Mouse (Mus musculus) heart, embryonic 10.5 days (tissue): ENCODE data around the gene Ahdc1. TPM values are rescaled to one million over a fixed set of nuclear protein-coding genes. Genes with fewer than 3 reads are reported as not detected.
"Not testable (repeated sequence)": the region's sequence is repeated elsewhere in the genome, so short reads cannot be mapped to it uniquely, and the experiment has no call there.

Source experiments
- DNase-seq: peaks from one replicate; pipeline ENCODE4 v3.0.0-alpha.2; 2017; ENCODE audit warnings: low spot score
- H3K27ac ChIP-seq: fragments of 300-500 bp; sonication (generic); 2 replicates; pipeline ENCODE4 v1.5.1; 2016; ENCODE audit warnings: mild to moderate bottlenecking
- H3K27me3 ChIP-seq: fragments of 300-500 bp; sonication (generic); 2 replicates; pipeline ENCODE4 v1.6.1; 2016; ENCODE audit warnings: mild to moderate bottlenecking; ENCODE audit not compliant: poor library complexity, insufficient read depth, severe bottlenecking
- H3K36me3 ChIP-seq: fragments of 300-500 bp; sonication (generic); 2 replicates; pipeline ENCODE4 v1.6.1; 2016; ENCODE audit warnings: mild to moderate bottlenecking, moderate library complexity
- H3K4me1 ChIP-seq: fragments of 300-500 bp; sonication (generic); 2 replicates; pipeline ENCODE4 v1.6.1; 2016; ENCODE audit warnings: mild to moderate bottlenecking
- H3K4me3 ChIP-seq: fragments of 300-500 bp; sonication (generic); 2 replicates; pipeline ENCODE4 v1.5.1; 2016; ENCODE audit warnings: mild to moderate bottlenecking, moderate library complexity
- H3K9me3 ChIP-seq: fragments of 300-500 bp; sonication (generic); 2 replicates; pipeline ENCODE4 v1.6.1; 2016; ENCODE audit warnings: mild to moderate bottlenecking, moderate library complexity
- WGBS: fragments of 180-500 bp; shearing (Covaris S2); methylation state at CpG from one replicate; pipeline ENCODE4 v1.1.7; 2016; 5-methylcytosine and 5-hydroxymethylcytosine counted together
- polyA plus RNA-seq: library from polyadenylated mRNA; unstranded; fragments of >200 nt; fragmentation: Nextera tagmentation; extraction: Ambion mirVana; gene quantifications from 2 replicates; pipeline ENCODE4 v1.2.1, GENCODE M21; 2016

The Ahdc1 gene
- polyA plus RNA-seq, 1 experiment from 2014 or later: 12.2 TPM

DNA sequence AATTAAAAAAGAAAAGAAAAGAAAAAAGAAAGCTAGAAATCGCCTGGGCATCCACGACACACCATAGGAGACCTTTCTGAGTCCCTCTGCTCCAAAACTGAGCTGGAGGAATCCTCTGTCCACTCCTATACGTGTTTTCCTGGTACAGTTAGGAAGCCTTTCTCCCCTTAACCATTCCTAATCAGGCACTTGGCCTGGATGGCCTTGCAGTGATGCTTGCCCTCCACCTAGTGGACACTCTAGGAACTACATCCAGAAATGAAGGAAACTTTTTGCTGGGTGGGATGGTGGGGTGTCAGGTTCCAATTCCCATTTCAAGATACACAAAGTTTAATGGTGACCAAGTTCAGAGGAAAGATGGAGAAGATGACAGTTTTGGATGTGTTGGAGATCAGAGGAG lies 5.8 kb upstream of the Ahdc1 start:
- Histone ChIP-seq H3K36me3 (no peaks in the 10 kb centered on the region), H3K4me1 (peaks cover 45% of the 10 kb centered on the region), H3K9me3 (no peaks in the 10 kb centered on the region), H3K4me3 (no peak overlapping the region), H3K27me3 (peaks cover 7% of the 10 kb centered on the region; the same call in 1 of the 2 replicates), H3K27ac (no peak overlapping the region)
- WGBS: 7% methylated on average over 3 of the region's 3 CpGs
- DNase-seq: no peak

GRCm38 (mm10) chr4:133005885-133006451 lies 5.1 kb upstream of the Ahdc1 start:
- H3K27me3 ChIP-seq, H3K4me3 ChIP-seq, H3K36me3 ChIP-seq, H3K9me3 ChIP-seq, DNase-seq, H3K27ac ChIP-seq: not testable (repeated sequence)
- H3K4me1 ChIP-seq: peaks cover 49% of the 10 kb centered on the region
- 62% methylated on average over 6 of the region's 6 CpGs for WGBS

GRCm38 (mm10) chr4:133007513-133008380 lies 3.3 kb upstream of the Ahdc1 start:
- WGBS: 15% methylated on average over 15 of the region's 15 CpGs
- H3K9me3 ChIP-seq: no peaks in the 10 kb centered on the region
- DNase-seq: no peak
- peaks cover 40% of the 10 kb centered on the region for H3K4me1 ChIP-seq
- H3K27ac ChIP-seq: peak overlapping the region; percentile 65
- H3K4me3 ChIP-seq: peak overlapping the region; percentile 19; the same call in 1 of the 2 replicates
- H3K27me3 ChIP-seq: peaks cover 6% of the 10 kb centered on the region; the same call in 1 of the 2 replicates
- no peaks in the 10 kb centered on the region for H3K36me3 ChIP-seq

DNA sequence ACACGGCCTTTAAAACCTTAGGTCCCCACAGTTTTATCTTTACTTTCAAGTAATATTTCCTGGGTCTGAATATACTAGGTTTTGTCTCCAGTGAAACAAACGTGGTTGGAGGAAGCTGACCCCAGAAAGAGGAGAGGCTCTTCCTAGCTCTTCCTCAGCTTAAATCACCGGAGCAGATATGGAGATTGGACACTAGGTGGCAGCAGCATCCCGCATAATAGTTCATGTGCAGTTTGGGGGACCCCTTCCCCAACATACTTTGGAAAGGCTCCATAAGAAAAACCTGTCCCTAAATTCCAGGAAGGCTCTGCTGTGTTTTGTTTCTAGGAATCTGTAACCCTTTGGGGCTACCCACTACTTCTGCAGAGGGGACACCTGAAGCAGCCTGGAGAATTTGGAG lies 1.9 kb upstream of the Ahdc1 start:
- 2% methylated on average over 4 of the region's 4 CpGs for WGBS
- no peaks in the 10 kb centered on the region for H3K36me3 ChIP-seq
- H3K27me3 ChIP-seq: peaks cover 6% of the 10 kb centered on the region; the same call in 1 of the 2 replicates
- no peak for DNase-seq
- peaks cover 40% of the 10 kb centered on the region for H3K4me1 ChIP-seq
- no peak overlapping the region for H3K27ac ChIP-seq
- H3K9me3 ChIP-seq: no peaks in the 10 kb centered on the region
- no peak overlapping the region for H3K4me3 ChIP-seq

DNA sequence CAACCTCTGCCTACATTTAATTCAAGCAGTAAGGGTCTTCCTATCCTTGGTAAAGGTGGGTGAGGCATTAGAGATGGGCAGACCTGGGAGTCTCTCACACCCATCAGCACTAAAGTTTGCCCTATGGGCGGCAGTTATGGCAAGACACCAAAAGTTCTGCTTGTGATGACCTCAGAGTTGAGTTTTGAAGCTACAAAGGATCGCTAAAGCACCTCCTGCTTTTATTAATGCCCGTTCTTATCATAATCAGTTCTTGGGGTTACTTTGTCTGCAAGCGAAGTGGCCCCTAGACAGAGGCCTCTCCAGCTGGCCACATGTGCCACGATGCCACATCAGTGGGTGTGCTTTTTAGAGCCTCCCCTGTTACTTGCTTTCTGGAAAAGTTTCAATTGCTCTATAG lies 1.4 kb upstream of the Ahdc1 start:
- peaks cover 46% of the 10 kb centered on the region for H3K4me1 ChIP-seq
- no peaks in the 10 kb centered on the region for H3K9me3 ChIP-seq
- no peak for DNase-seq
- H3K36me3 ChIP-seq: no peaks in the 10 kb centered on the region
- 58% methylated on average over 5 of the region's 5 CpGs for whole genome bisulfite sequencing
- 0 out of 2 replicates have a peak overlapping the region, but pooled peaks have one; percentile 96 for H3K4me3 ChIP-seq
- H3K27ac ChIP-seq: no peak overlapping the region
- H3K27me3 ChIP-seq: peaks cover 6% of the 10 kb centered on the region; the same call in 1 of the 2 replicates

- under 1% methylated on average over 17 of the region's 17 CpGs for WGBS
- Histone ChIP-seq H3K36me3 (no peaks in the 10 kb centered on the region), H3K4me3 (peak overlapping the region; percentile 96), H3K27me3 (peaks cover 6% of the 10 kb centered on the region; the same call in 1 of the 2 replicates), H3K27ac (peak overlapping the region; percentile 99), H3K9me3 (no peaks in the 10 kb centered on the region), H3K4me1 (peaks cover 55% of the 10 kb centered on the region)
- no peak for DNase-seq
Observed at GRCm38 (mm10) chr4:133010611-133011010, 449 bp upstream of the Ahdc1 start.

DNA sequence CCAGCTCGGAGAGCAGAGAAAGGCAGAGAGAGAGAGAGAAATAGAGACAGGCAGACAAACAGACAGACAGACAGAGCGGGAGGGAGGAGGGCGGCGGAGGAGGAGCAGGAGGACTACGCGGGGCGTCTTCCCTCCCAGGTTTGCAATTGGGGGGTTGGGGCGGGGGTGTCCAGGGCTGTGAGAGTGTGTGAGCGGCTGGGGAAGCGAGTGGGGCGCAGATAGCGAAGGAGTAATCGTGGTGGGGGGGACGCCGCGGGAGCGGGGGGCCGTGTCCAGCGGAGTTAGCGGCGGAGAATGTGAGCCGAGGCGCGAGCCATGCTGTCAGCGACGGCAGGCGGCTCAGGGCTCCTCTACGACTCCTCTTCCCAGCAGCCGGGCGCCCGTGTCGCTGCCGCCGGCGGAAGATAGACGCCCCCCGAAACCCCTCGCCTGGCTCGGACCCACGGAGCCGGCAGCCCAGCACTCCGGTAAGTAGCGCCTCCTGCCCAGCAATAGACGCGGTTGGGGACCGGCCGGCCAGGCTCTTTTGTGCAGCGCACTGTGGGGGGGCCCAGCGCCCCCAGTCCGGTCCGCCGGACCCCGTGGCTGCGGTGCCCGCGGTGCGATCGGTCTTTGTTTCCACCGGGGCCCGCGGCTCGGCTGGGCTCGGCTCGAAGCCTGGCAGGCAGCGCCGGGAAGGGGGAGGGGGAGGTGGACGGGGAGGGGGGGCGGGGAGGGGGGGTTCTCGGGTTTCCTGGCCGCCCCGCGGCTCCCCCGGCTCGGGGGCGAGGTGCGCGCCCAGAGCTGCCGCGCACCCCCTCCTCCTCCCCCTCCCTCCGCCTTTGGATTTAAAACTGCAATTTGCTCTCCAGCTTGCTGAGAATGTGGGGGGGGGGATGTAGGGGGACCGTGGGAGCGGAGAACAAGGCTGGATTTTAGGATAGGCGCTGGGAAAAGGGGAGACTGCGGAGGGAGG lies 1.0 kb downstream of the Ahdc1 start:
- peak overlapping the region; percentile 99 for H3K27ac ChIP-seq
- H3K9me3 ChIP-seq: no peaks in the 10 kb centered on the region
- peak overlapping the region; percentile 96 for H3K4me3 ChIP-seq
- no peaks in the 10 kb centered on the region for H3K36me3 ChIP-seq
- no peak for DNase-seq
- peaks cover 70% of the 10 kb centered on the region for H3K4me1 ChIP-seq
- peaks cover 6% of the 10 kb centered on the region; the same call in 1 of the 2 replicates for H3K27me3 ChIP-seq
- WGBS: under 1% methylated on average over 83 of the region's 84 CpGs

DNA sequence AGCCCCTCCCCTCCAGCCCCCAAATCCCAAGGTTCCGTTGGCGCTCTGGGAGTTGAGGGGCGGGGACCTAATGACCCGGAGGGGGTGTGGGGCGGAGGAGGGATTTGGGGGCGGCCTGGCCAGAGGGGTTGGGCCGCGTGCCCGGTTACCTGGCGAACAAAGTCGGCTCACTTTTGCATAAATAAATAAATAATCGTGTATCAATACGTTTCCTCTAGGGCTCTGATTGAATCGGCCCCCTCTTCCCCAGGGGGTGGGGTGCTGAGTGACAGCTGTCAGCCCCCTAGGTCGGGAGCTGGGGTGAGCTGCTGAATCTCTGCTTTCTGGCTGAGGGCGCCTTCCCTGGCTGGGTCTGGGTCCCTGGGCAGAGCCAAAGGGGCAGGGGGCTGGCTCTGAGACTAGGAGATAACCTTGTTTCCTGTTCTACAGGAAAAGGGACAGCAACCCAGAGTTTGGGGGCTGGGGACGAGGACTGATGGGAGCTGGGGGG lies 1.8 kb downstream of the Ahdc1 start:
- DNase-seq: no peak
- under 1% methylated on average over 17 of the region's 17 CpGs for WGBS

GRCm38 (mm10) chr4:133013266-133013891 lies 2.3 kb downstream of the Ahdc1 start:
- H3K36me3 ChIP-seq: peaks cover 4% of the 10 kb centered on the region; the same call in 1 of the 2 replicates
- H3K4me3 ChIP-seq: peak overlapping the region; percentile 96
- peak overlapping the region; percentile 99 for H3K27ac ChIP-seq
- H3K27me3 ChIP-seq: peaks cover 6% of the 10 kb centered on the region; the same call in 1 of the 2 replicates
- H3K9me3 ChIP-seq: no peaks in the 10 kb centered on the region
- no peak for DNase-seq
- peaks cover 70% of the 10 kb centered on the region for H3K4me1 ChIP-seq
- 7% methylated on average over 17 of the region's 18 CpGs for WGBS

More for the DNA sequence above, 1.8 kb downstream of the Ahdc1 start:
- H3K27me3 ChIP-seq: peaks cover 6% of the 10 kb centered on the region; the same call in 1 of the 2 replicates
- peak overlapping the region; percentile 96 for H3K4me3 ChIP-seq
- H3K36me3 ChIP-seq: no peaks in the 10 kb centered on the region; the same call in 1 of the 2 replicates
- H3K27ac ChIP-seq: peak overlapping the region; percentile 99
- no peaks in the 10 kb centered on the region for H3K9me3 ChIP-seq
- H3K4me1 ChIP-seq: peaks cover 70% of the 10 kb centered on the region

GRCm38 (mm10) chr4:133014088-133014487 lies 3.0 kb downstream of the Ahdc1 start:
- peak overlapping the region; percentile 99 for H3K27ac ChIP-seq
- 38% methylated on average over 5 of the region's 5 CpGs for WGBS

DNA sequence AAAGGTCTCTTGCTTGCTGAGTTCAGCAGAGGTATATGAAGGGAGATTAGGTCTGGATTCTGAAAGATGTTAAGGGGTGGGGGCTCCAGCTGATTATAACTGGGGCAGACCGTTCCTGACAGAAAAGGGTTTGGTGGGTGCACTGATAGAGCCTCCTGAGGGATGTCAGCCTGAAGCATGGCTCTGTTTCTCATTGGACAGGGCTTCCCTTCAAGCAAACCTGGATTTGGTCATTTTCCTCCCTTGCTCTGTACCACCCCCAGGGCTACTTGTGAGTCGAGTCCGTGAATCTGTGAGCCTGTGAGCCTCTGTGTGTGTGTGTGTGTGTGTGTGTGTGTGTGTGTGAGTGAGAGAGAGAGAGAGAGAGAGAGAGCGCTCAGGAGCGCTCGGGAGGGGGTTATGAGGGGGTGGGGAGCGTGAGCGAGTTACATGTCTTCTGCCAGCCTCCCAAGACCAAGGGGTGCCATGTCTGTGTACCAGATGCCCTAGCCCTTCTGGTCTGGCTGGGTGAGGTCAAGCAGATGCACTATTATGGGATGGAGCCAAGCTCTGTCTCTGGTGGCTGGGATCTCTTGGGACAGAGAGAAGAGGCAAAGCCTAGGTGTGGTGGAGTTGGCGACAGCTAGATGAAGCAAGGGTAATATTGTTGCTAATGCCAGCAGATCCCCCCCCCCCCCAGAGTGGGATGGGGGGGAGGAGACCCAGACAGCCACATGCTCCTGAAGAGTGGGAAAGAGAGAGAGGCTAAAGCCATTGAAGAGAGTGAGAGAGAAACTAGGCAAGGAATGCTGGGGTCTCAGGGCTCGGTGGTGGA lies 4.0 kb downstream of the Ahdc1 start:
- Histone ChIP-seq H3K36me3 (peaks cover 12% of the 10 kb centered on the region; the same call in 1 of the 2 replicates), H3K4me1 (peaks cover 77% of the 10 kb centered on the region), H3K9me3 (no peaks in the 10 kb centered on the region), H3K4me3 (peak overlapping the region; percentile 40), H3K27ac (peak overlapping the region; percentile 78), H3K27me3 (peaks cover under 1% of the 10 kb centered on the region; the same call in 1 of the 2 replicates)
- no peak for DNase-seq
- WGBS: 32% methylated on average over 10 of the region's 10 CpGs

More at GRCm38 (mm10) chr4:133014088-133014487, 3.0 kb downstream of the Ahdc1 start:
- Histone ChIP-seq H3K27me3 (peaks cover 6% of the 10 kb centered on the region; the same call in 1 of the 2 replicates), H3K4me1 (peaks cover 74% of the 10 kb centered on the region), H3K9me3 (no peaks in the 10 kb centered on the region), H3K4me3 (peak overlapping the region; percentile 96), H3K36me3 (peaks cover 6% of the 10 kb centered on the region; the same call in 1 of the 2 replicates)
- DNase-seq: no peak
